Mouse (Mus musculus) thymus, adult 18-20 months (tissue): ENCODE data around the gene Ankrd11.

Experiments used
- DNase-seq, 2 experiments: peaks; one replicate each; pipeline ENCODE4 v3.0.0; 2022; ENCODE audit warnings: mixed read lengths in 2 of 2

Gene Ankrd11

DNA sequence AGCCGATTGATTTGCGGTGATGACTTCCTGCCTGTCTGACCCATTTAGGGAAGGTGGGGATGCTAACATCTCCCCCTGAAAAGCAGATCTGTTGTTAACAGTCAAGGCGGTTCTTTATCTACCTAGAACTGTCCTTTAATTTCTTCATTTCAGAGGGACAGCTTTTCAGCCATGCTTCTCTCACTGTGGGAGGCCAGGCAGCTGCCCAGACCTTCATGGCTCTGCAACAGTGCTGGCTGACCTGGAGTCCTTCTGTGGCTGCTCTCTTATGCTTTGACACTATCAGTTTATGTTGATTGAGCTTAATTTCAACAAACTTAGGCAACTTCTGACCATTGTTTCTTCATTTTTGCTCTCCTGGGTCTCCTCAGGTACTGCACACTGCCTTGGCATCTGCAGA, 161.8 kb downstream of the Ankrd11 start:
- no peak for DNase-seq

- no peak for DNase-seq
Measured at GRCm38 (mm10) chr8:122878231-122878630, 163.8 kb downstream of the Ankrd11 start.

GRCm38 (mm10) chr8:122875186-122875585, 166.9 kb downstream of the Ankrd11 start:
- no peak for DNase-seq

DNA sequence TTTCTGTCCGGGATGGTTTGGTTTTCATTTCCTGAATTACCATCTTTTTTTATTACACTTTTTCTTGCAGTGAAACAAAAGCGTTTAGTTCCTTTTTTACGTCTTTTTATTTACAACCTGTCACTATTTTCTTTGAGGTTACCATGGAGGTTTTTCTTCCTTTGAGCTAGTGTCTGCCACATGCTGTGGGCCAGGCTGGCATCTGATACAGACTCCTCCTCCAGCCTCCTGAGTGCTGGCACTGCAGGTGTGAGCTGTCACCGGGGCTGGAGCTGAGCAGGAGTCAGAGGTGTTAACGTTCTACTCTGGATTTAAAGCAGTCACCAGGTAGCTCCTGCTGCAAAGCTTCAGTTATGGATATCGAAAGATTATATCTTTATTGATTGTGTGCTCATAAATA, 168.9 kb downstream of the Ankrd11 start:
- DNase-seq = peak in 1 of 2 experiments; percentile 35

- DNase-seq = no peak
Measured at GRCm38 (mm10) chr8:122871663-122872062, 170.4 kb downstream of the Ankrd11 start.

- peak; percentile 73 to 76 for DNase-seq
Measured at GRCm38 (mm10) chr8:122870377-122870863, 171.7 kb downstream of the Ankrd11 start.

GRCm38 (mm10) chr8:122867982-122868381, 174.1 kb downstream of the Ankrd11 start:
- DNase-seq = no peak

DNA sequence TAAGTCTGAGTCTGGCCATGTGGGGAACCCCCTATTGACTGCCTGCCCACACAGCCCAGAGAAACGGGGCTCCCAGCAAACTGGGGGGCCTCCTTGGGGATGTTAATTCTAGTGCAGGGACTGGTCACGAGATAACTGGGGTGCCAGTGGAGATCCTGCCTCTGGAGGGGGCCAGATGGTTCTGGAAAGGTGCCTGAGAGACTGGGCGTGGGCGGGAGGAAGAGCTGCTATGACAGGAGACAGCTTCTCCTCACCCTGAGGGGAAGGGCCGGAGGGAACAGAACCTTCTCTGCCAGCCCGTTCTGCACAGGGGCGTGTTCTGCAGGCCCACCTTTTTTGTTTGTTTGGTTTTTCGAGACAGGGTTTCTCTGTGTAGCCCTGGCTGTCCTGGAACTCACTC, 175.8 kb downstream of the Ankrd11 start:
- DNase-seq = no peak

- no peak for DNase-seq
Measured at GRCm38 (mm10) chr8:122865441-122865840, 176.6 kb downstream of the Ankrd11 start.

DNA sequence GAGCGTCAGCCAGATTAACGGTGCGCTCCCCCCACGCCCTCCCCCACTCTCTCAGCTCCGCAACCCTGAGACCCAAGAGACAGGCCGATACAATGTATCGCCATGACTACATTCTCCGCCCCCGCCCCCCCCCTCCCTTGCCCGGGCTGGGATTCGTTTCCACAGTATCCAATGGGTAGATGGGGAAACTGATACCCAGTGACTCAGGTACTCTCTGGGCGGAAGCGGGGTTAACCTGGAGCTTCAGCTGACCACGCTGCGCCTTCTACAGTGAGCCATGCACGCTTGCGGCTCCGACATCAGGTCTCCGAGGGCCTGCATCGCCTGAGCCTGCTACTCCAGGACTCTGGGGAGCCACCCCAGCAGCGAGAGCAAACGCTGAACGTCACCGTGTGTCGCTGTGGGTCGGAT, 177.4 kb downstream of the Ankrd11 start:
- DNase-seq = no peak

GRCm38 (mm10) chr8:122859843-122860242, 182.2 kb downstream of the Ankrd11 start:
- DNase-seq = no peak

- DNase-seq = no peak
Measured at GRCm38 (mm10) chr8:122856288-122856687, 185.8 kb downstream of the Ankrd11 start.

DNA sequence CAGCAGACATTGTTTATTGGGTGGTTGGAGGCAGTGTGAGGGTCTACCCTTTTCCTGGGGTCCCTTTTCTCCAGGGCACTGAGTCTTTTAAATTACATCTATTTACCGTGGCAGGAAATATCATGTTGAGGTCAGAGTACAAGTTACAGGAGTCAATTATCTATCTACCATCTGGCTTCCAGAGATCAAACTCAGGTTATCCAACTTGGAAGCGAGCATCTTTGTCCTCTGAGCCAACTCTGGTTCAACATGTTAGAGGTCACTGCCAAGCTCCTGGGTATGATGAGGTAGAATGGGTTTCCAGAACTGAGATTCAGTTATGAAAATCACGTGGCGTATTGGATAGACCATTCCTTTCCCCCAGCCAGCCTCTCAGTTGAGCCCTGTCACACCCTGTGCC, 187.0 kb downstream of the Ankrd11 start:
- DNase-seq = no peak

GRCm38 (mm10) chr8:122854388-122854787, 187.7 kb downstream of the Ankrd11 start:
- DNase-seq = no peak

DNA sequence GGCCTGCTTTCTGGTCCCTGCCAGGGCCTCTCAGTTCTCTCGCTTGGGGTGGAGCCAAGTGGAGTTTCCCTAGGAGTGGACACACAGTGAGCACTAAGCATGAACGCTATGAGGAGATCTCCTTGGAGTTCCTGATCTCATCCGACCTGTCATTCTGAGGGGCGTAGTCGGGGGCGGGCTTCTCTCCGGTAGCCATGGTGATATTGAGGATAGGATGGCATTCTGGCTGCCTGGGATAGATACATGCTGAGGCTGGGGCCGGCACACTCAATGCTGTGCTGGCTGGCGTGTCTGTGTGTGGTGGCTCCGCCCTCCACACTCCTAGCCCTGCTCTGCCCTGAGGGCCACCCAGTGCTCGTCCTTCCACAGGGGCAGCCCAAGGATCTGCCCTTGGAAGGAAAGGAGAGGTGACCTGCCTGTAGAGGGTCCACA, 188.7 kb downstream of the Ankrd11 start:
- no peak for DNase-seq

GRCm38 (mm10) chr8:122852546-122852905, 189.6 kb downstream of the Ankrd11 start:
- no peak for DNase-seq

- no peak for DNase-seq
Measured at GRCm38 (mm10) chr8:122851692-122852545, 190.2 kb downstream of the Ankrd11 start.

DNA sequence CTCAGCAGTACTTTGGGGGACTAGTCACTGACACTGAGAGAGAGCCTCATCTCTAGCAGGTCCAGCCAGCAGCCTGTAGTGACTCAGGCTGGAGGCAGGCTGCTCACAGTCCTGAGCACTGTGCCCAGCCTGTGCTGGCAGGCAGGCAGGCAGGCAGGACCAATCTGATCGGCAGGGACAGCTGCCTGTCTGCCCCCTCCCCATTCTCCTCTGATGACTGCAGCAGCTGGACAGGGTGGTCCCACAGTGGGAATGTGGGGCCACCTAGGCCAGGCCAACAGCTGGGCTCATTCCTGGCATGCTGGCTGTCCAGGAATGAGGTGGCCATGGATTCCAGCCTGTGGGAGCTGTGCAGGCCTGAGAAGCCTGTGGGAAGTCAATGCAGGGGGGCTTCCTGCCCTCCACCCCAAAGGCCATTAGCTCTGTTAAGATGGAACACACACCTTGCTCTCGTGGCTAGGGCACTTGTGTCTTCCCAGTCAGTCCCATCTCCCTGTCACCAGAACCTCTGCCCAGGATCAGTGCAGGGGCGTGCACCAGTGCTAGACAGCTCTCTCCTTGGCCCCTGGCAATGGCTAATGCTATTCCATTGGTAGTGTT, 191.3 kb downstream of the Ankrd11 start:
- no peak for DNase-seq

GRCm38 (mm10) chr8:122849152-122849910, 192.7 kb downstream of the Ankrd11 start:
- no peak for DNase-seq

DNA sequence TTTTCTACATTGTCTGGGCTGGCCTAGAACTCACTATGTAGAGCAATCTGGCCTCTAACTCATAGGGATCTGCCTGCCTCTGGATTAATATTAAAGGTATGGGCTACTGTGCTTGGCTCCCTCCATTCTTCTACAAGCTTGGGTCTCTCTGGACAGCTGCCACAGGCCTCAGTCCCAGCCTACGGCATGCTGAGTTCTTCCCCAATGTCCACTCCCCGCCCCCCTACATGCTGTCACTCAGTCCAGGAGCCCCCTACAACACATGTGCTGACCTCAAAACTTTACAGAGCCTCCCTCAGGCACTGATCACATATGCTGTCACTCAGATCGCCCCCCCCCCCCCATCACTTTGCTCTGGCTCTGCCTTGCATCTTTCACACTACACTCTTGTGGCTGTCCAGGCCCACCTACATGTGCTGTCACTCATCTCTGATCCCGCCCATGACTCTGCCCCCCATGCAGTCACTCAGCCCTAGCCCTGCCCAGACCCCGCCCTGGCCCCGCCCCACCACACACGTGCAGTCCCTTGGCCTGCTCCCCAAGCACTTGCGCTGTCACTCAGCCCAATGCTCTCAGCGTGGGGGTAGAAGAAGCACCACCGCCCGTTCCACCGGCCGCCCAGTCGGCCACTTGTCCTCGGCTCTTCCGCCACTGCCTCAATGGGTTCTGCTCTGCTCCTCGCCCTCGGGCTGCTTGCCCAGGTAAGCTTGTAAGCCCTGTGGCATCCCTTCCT, 194.1 kb downstream of the Ankrd11 start, which contains the start of gene Cdh15:
TSS of gene Cdh15 (plus strand) at position 138 of the 733 bp plus-strand sequence.
- DNase-seq = no peak

DNA sequence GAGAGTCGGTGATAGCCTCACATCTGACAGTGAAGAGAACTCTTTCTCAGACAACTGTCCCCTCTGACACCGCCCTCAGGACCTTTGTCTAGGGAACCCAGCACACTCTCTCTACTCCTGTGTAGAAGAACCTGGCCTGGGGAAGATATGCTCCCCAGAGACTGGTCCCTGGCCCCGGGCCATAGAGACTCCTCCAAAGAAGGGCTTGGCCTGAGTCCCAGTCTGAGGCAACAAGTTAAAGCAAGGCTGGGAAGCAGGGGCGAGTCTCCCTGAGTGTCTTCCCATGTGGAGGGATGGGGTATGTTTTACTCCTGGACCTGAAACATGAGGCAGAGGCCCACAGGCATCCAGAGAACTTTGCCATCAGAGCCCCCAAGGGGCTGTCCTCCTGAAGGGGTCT, 196.4 kb downstream of the Ankrd11 start:
- DNase-seq = no peak

GRCm38 (mm10) chr8:122844161-122844560, 197.9 kb downstream of the Ankrd11 start:
- no peak for DNase-seq

GRCm38 (mm10) chr8:122836696-122837095, 205.4 kb downstream of the Ankrd11 start:
- DNase-seq = no peak
